Mouse (Mus musculus): ENCODE results near the gene Qars. TPM values are rescaled to one million over a fixed set of nuclear protein-coding genes. Genes with fewer than 3 reads are reported as not detected.

Qars gene
- polyA plus RNA-seq (2016; fragmentation: Nextera tagmentation; extraction: Ambion mirVana) = 70.1 and 73.1 TPM in 2 replicates

DNA sequence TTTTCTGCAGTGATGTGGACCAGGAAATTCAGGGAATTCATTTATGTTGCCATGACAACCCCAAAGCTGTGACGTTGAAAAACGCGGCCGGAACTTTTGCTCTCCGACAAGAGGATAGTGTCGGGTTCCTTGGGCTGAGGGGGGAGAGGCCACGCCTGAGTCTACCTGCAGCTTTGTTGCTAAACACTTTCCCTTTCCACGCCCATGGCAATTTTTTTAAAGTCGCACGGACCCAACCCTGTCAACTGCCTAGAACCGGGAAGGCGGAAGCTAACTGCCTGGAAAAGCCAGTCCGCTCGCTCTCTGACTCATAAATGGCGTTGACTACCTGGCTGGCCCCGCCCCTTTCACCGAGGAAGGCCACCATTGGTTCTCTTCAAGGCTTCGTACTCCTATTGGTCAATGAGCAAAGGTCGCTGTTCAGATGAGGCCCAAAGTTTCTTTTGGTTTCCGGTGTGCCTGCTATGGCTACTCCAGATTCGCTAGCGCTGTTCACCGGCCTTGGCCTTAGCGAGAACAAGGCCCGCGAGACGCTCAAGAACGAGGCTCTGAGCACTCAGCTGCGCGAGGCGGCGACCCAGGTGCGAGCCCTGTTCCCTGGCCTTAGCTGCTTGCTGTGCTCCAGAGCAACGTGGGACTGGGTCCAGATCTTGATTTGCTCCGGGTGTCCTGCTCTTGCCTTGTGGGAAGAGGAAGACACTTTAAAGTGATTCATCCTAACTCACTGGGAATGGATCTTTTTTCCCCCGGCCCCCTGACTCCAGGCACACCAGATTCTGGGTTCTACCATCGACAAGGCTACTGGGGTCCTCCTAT lies at the start of gene Qars:
Qars (plus strand) TSS at position 88 of the 816 bp plus-strand sequence.
- H3K27ac ChIP-seq (ENCODE audit: poor library complexity, severe bottlenecking) = peak within 1 kb of the TSS; percentile 49
- H3K9ac ChIP-seq = peak within 1 kb of the TSS; percentile 84
- H3K4me1 ChIP-seq (replicated peaks) = peaks cover 14% of the 10 kb centered on the region
- peaks cover 45% of the 10 kb centered on the region for H3K36me3 ChIP-seq
- under 1% methylated on average over 37 of the region's 37 CpGs for WGBS
- peak; percentile 96 for ATAC-seq (ENCODE audit: insufficient number of reproducible peaks, low FRiP score)
- H3K27me3 ChIP-seq (replicated peaks) = no peaks in the 10 kb centered on the region
- no peaks in the 10 kb centered on the region for H3K9me3 ChIP-seq (replicated peaks)
- H3K4me3 ChIP-seq = peak within 1 kb of the TSS; percentile 76
- peak within 1 kb of the TSS; percentile 91 for H3K4me2 ChIP-seq

DNA sequence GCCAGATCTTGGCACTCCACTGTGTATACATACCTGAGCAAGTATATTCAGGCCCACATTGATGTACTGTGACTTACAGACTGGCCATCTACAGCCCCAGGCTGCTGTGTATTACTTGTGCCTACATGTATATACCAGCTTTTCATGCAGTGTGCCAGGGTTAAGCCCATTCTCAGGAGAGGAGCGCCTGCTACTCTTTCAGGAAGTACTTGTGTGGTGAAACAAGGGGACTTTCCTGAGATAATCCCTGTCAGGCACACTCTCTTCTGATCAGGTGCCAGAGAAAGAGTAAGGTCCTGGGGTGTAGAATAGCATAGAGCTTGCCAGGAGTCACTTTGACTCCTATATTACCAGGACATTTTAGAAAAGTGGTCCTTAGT lies 47.6 kb upstream of the Qars start:
- Histone ChIP-seq H3K9ac (no peak overlapping the region), H3K4me1 (replicated peaks) (peaks cover 15% of the 10 kb centered on the region), H3K36me3 (peaks cover 26% of the 10 kb centered on the region), H3K4me3 (peak overlapping the region; percentile 80), H3K9me3 (replicated peaks) (no peaks in the 10 kb centered on the region), H3K27ac (ENCODE audit: poor library complexity, severe bottlenecking) (peak overlapping the region; percentile 82), H3K4me2 (peak overlapping the region; percentile 96), H3K27me3 (replicated peaks) (no peaks in the 10 kb centered on the region; the same call in 1 of the 2 replicates)
- WGBS = 86% methylated on average over 1 of the region's 1 CpGs
- no peak for ATAC-seq (ENCODE audit: insufficient number of reproducible peaks, low FRiP score)

DNA sequence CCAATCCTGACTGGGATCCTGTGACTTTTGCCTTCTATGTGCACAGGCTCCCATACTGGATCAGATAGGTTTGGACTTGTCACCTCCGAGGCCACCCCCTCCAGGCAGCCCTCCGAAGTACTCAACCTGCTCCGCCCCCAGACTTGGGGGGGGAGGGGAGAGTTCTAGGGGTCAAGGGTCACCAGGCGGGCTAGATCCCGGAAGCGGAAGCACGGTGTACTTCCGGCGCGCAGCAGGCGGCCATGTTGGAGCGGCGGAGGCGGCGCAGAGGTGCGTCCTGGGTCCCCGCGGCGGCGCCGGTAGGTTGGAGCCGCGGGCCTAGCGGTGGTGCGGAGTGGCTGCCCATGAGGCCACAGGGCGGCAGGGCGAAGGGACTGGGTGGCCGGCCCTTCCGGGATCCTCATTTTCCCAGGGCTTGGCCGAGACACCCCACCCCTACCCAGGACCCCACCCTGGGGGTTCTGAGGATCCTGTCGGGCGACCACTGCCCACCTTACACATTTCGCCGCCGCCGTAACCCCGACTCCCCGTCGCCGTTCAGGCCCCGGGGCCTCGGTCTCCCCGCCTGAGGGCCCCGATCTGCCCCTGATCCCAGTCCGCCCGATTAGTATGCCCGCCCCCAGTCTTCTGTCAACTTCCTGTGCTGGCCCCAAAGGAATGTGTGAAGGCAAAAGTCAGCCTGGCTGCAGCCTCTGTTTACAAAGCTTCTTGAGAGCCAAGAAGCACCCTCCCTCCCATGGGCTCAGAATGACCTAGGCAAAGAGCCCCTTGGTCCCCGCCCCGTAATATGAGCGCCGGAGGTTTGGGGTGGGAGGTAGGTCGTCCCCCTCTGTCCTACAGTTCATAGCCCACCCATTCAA lies 47.0 kb upstream of the Qars start, which contains the start of gene Ccdc71:
Ccdc71 (plus strand) TSS at position 209 of the 860 bp plus-strand sequence.
- under 1% methylated on average over 52 of the region's 52 CpGs for WGBS
- peaks cover 32% of the 10 kb centered on the region for H3K36me3 ChIP-seq
- H3K27ac ChIP-seq (ENCODE audit: poor library complexity, severe bottlenecking) = peak within 1 kb of the TSS; percentile 82
- peaks cover 15% of the 10 kb centered on the region for H3K4me1 ChIP-seq (replicated peaks)
- H3K4me2 ChIP-seq = peak within 1 kb of the TSS; percentile 96
- H3K9me3 ChIP-seq (replicated peaks) = no peaks in the 10 kb centered on the region
- peak; percentile 81 for ATAC-seq (ENCODE audit: insufficient number of reproducible peaks, low FRiP score)
- no peaks in the 10 kb centered on the region; the same call in 1 of the 2 replicates for H3K27me3 ChIP-seq (replicated peaks)
- peak within 1 kb of the TSS; percentile 80 for H3K4me3 ChIP-seq
- H3K9ac ChIP-seq = peak within 1 kb of the TSS; percentile 84

DNA sequence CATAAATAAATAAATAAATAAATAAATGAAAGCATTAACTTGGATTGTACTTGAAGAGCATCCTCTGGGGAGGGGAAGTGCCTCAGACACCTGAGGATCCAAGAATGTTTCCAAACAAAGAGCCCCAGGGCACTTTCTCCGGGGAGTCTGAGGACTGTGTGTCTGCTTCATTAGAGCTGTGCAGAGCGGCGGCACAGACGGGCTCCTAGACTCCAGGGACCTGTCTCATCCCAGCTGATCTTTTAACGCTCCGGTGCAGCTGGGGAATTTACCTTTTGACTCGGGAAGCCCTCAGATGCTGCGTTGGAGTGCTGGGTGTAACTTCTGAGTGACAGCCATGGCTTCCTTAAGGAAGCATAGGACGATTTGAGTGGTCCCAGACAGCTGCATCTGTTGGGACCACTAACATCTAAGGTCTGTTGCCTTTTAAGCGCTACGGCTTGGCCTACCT lies 46.3 kb upstream of the Qars start, which contains the start of gene Klhdc8b:
Klhdc8b (minus strand) TSS at position 401 of the 451 bp plus-strand sequence.
- Histone ChIP-seq H3K36me3 (peaks cover 39% of the 10 kb centered on the region), H3K27ac (ENCODE audit: poor library complexity, severe bottlenecking) (peak within 1 kb of the TSS; percentile 82), H3K4me3 (peak within 1 kb of the TSS; percentile 80), H3K27me3 (replicated peaks) (no peaks in the 10 kb centered on the region; the same call in 1 of the 2 replicates), H3K4me2 (peak within 1 kb of the TSS; percentile 96), H3K9me3 (replicated peaks) (no peaks in the 10 kb centered on the region), H3K9ac (peak within 1 kb of the TSS; percentile 84), H3K4me1 (replicated peaks) (peaks cover 15% of the 10 kb centered on the region)
- WGBS = 21% methylated on average over 11 of the region's 11 CpGs
- ATAC-seq (ENCODE audit: insufficient number of reproducible peaks, low FRiP score) = no peak

DNA sequence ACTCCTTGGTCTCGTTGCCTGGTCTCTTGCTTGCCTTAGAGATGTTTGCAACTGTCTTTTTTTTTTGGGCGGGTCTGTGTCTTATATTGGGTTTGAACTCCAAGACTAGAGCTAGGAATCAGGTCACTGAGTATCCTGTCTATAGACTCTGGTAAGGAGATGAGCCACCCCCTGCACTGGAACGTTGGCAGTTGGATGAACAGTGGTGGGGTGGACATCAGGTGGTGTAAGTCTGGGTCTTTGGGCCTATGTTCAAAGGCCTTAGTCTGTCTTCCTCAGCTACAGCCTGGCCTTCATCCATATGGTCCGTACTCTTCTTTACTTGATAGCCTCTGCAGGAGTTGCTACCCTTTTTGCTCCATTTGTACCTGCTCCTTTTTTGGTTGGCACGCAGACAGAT lies 45.8 kb upstream of the Qars start:
- Histone ChIP-seq H3K4me2 (peak overlapping the region; percentile 96), H3K9me3 (replicated peaks) (no peaks in the 10 kb centered on the region), H3K27me3 (replicated peaks) (no peaks in the 10 kb centered on the region; the same call in 1 of the 2 replicates), H3K4me3 (peak overlapping the region; percentile 80), H3K36me3 (peaks cover 41% of the 10 kb centered on the region), H3K27ac (ENCODE audit: poor library complexity, severe bottlenecking) (no peak overlapping the region), H3K4me1 (replicated peaks) (peaks cover 15% of the 10 kb centered on the region), H3K9ac (peak overlapping the region; percentile 84)
- ATAC-seq (ENCODE audit: insufficient number of reproducible peaks, low FRiP score) = no peak
- 86% methylated on average over 5 of the region's 5 CpGs for WGBS

DNA sequence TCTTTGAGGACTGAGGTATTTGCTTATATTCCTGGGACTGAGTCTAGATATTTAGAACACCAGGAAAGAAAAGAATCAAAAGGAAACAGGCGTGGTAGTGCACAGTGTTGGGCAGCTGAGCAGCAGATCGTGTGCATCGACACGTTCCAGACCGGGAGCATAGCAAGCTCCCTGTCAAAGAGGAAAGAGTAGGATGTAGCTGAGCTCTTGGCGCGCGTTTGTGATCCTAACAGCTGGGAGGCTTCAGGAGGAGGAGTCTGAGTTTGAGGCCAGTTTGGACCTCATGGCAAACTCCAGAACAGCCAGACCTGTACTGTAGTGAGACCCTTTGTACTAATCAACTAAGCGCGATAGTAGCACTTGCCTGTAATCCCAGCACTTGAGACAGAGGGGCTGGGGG lies 45.3 kb upstream of the Qars start:
- Histone ChIP-seq H3K4me2 (peak overlapping the region; percentile 96), H3K36me3 (peaks cover 42% of the 10 kb centered on the region), H3K4me3 (no peak overlapping the region), H3K9ac (peak overlapping the region; percentile 27), H3K9me3 (replicated peaks) (no peaks in the 10 kb centered on the region), H3K27me3 (replicated peaks) (no peaks in the 10 kb centered on the region; the same call in 1 of the 2 replicates), H3K4me1 (replicated peaks) (peaks cover 15% of the 10 kb centered on the region), H3K27ac (ENCODE audit: poor library complexity, severe bottlenecking) (no peak overlapping the region)
- 78% methylated on average over 10 of the region's 10 CpGs for WGBS
- ATAC-seq (ENCODE audit: insufficient number of reproducible peaks, low FRiP score) = no peak

DNA sequence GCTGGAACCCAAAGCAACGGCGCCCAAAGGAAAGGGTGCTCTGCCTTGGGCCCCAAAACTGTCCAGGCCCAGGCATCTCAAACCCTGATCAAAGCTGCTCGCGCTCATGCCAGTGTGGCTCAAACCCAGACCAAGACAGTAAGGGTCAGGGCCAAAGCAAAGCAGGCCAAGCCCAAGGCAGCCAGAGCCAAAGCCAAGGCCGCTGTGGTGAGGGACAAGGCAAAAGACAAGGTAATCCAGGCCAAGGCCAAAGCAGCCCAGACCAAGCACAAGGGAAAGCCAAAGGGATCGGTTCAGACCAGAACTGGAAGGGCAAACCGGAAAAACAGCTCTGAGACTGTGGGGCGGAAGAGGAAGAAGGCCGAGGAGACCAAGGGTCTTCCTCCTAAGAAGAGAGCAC lies 43.8 kb upstream of the Qars start:
- no peaks in the 10 kb centered on the region for H3K9me3 ChIP-seq (replicated peaks)
- no peak overlapping the region for H3K9ac ChIP-seq
- no peak for ATAC-seq (ENCODE audit: insufficient number of reproducible peaks, low FRiP score)
- H3K4me1 ChIP-seq (replicated peaks) = peaks cover 15% of the 10 kb centered on the region
- no peak overlapping the region for H3K4me3 ChIP-seq
- H3K27me3 ChIP-seq (replicated peaks) = no peaks in the 10 kb centered on the region; the same call in 1 of the 2 replicates
- H3K27ac ChIP-seq (ENCODE audit: poor library complexity, severe bottlenecking) = no peak overlapping the region
- no peak overlapping the region for H3K4me2 ChIP-seq
- H3K36me3 ChIP-seq = peaks cover 50% of the 10 kb centered on the region
- 96% methylated on average over 9 of the region's 9 CpGs for WGBS

DNA sequence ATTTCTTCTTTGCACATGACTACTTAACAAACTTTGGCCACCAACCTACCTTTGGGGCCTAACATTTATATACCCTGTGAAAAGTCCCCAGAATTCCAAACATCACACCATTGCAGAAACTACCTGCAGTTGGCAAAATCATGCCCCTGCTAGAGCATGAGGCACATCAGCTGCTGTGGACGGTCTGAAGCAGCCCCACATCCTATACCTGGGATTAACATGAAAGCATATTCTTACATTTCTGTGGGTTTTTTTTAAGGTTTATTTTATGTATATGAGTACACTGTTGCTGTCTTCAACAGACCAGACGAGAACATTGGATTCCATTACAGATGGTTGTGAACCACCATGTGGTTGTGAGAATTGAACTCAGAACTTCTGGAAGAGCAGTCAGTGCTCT lies 41.3 kb upstream of the Qars start:
- no peaks in the 10 kb centered on the region for H3K9me3 ChIP-seq (replicated peaks)
- H3K4me1 ChIP-seq (replicated peaks) = peaks cover 13% of the 10 kb centered on the region
- H3K27ac ChIP-seq (ENCODE audit: poor library complexity, severe bottlenecking) = no peak overlapping the region
- 95% methylated on average over 2 of the region's 2 CpGs for WGBS
- H3K4me3 ChIP-seq = no peak overlapping the region
- peaks cover 50% of the 10 kb centered on the region for H3K36me3 ChIP-seq
- H3K9ac ChIP-seq = no peak overlapping the region
- H3K27me3 ChIP-seq (replicated peaks) = no peaks in the 10 kb centered on the region
- H3K4me2 ChIP-seq = no peak overlapping the region
- ATAC-seq (ENCODE audit: insufficient number of reproducible peaks, low FRiP score) = no peak

DNA sequence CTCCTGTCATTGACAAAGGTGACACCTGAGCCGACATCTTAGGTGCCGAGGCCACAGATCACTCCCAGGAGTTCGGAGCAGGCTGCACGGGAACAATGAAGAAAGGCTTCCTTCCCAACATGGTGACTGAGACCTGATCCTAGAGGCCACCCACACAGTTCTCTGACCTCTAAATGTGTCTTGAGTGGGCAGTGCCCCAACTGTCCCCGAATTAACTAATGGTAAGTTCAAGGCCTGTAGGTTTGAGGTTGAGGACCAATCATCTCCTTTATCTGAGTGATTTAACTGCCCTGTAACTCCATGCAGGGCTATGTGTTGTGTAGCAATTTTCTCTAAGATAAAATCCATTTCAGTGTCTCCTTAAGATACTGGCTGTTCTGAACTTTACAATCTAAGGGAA lies 38.1 kb upstream of the Qars start:
- Histone ChIP-seq H3K4me1 (replicated peaks) (no peaks in the 10 kb centered on the region), H3K9ac (no peak overlapping the region), H3K9me3 (replicated peaks) (no peaks in the 10 kb centered on the region), H3K4me3 (no peak overlapping the region), H3K36me3 (peaks cover 29% of the 10 kb centered on the region), H3K27ac (ENCODE audit: poor library complexity, severe bottlenecking) (no peak overlapping the region), H3K4me2 (no peak overlapping the region), H3K27me3 (replicated peaks) (no peaks in the 10 kb centered on the region)
- no peak for ATAC-seq (ENCODE audit: insufficient number of reproducible peaks, low FRiP score)
- 70% methylated on average over 5 of the region's 5 CpGs for WGBS

DNA sequence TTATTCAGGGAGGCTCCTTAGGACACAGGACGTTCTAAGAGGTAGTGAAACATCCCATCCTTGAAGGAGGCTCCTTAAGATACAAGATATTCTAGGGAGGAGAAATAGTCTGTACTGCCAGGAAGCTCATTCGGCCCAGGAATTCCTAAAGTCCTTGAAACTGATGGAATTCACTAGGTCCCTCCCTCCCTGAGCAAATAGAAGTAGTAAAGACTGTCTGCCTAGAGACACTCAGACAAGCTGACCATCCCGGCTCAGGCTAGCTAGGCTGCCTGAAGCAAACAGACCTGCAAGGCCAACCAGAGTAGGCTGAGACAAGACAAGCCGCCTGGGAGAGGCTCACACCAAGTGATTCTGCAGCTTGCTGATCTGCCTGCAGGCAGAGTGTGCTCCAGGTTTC lies 37.7 kb upstream of the Qars start:
- H3K27ac ChIP-seq (ENCODE audit: poor library complexity, severe bottlenecking) = no peak overlapping the region
- no peak for ATAC-seq (ENCODE audit: insufficient number of reproducible peaks, low FRiP score)
- H3K9me3 ChIP-seq (replicated peaks) = no peaks in the 10 kb centered on the region
- H3K27me3 ChIP-seq (replicated peaks) = no peaks in the 10 kb centered on the region
- 54% methylated on average over 4 of the region's 4 CpGs for WGBS
- H3K9ac ChIP-seq = no peak overlapping the region
- no peaks in the 10 kb centered on the region for H3K4me1 ChIP-seq (replicated peaks)
- H3K36me3 ChIP-seq = peaks cover 25% of the 10 kb centered on the region
- H3K4me2 ChIP-seq = no peak overlapping the region
- H3K4me3 ChIP-seq = no peak overlapping the region

DNA sequence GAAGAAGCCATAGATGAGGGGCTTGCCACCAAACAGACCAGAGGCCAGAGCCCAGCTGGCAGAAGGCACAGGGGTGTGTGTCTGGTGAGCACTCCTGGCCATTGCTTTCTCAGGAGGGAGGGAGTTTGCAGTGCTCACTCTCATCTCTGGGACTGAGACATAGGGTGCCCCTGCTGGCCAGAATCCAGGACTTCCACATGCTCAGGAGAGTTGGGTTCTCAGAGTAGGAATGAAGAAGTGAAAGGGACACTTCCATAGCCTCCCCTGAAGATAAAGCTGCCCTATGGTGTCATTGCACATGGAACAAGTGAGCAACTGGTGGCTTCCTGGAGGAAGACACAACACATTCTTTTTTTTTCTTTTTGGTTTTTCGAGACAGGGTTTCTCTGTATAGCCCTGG lies 33.0 kb upstream of the Qars start:
- no peaks in the 10 kb centered on the region for H3K36me3 ChIP-seq
- peaks cover 5% of the 10 kb centered on the region; the same call in 1 of the 2 replicates for H3K4me1 ChIP-seq (replicated peaks)
- H3K9ac ChIP-seq = no peak overlapping the region
- H3K4me2 ChIP-seq = no peak overlapping the region
- no peak for ATAC-seq (ENCODE audit: insufficient number of reproducible peaks, low FRiP score)
- H3K27ac ChIP-seq (ENCODE audit: poor library complexity, severe bottlenecking) = no peak overlapping the region
- 60% methylated on average over 1 of the region's 1 CpGs for WGBS
- no peak overlapping the region for H3K4me3 ChIP-seq
- no peaks in the 10 kb centered on the region for H3K9me3 ChIP-seq (replicated peaks)
- no peaks in the 10 kb centered on the region for H3K27me3 ChIP-seq (replicated peaks)
